Mouse (Mus musculus): ENCODE results near the gene Bsph1. TPM values are rescaled to one million over a fixed set of nuclear protein-coding genes. Genes with fewer than 3 reads are reported as not detected.

Gene Bsph1
- polyA plus RNA-seq (2012; rRNA removed): not detected in 2 replicates

DNA sequence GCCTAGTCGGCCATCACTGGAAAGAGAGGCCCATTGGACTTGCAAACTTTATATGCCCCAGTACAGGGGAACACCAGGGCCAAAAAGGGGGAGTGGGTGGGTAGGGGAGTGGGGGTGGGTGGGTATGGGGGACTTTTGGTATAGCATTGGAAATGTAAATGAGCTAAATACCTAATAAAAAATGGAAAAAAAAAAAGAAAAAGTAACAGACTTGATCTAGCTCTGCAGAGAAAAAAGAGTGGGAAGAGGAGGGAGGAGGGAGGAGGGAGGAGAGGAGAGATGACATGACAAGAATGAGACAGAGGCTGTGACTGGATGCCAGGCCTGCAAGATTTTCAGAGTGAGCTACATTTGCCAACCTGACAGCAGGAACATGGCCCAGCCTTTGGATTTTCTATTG is at the start of gene Bsph1:
Bsph1 (plus strand) TSS at position 301 of the 400 bp plus-strand sequence.

Other genes starting within 250 kb of the Bsph1 start
- gene Vmn1r89, start 237.8 kb upstream of the Bsph1 start, polyA plus RNA-seq (2012; rRNA removed): not detected in 2 replicates
- gene Lig1, start 173.6 kb upstream of the Bsph1 start, polyA plus RNA-seq (2012; rRNA removed): 3.1 and 4.0 TPM in 2 replicates
- 1.1 and 1.8 TPM in 2 replicates for gene Zswim9, start 172.1 kb upstream of the Bsph1 start, polyA plus RNA-seq (2012; rRNA removed)
- 0.56 and 0.75 TPM in 2 replicates for gene Pla2g4c, start 126.2 kb upstream of the Bsph1 start, polyA plus RNA-seq (2012; rRNA removed)
- not detected in 2 replicates for gene Cabp5, start 52.7 kb upstream of the Bsph1 start, polyA plus RNA-seq (2012; rRNA removed)
- gene Bsph2, start 120.2 kb downstream of the Bsph1 start, polyA plus RNA-seq (2012; rRNA removed): not detected in 2 replicates
- gene Sult2a5, start 173.1 kb downstream of the Bsph1 start, polyA plus RNA-seq (2012; rRNA removed): not detected in 2 replicates

All from stomach, adult 2 months (tissue).